Mouse (Mus musculus): ENCODE measurements at regions not wholly inside any gene's neighbourhood (a gene's known extent, or its start where the extent isn't known, plus 50 kb on each side); places are given as distances from the start of the nearest gene placed in this dataset.
A peak's percentile ranks its signal among the peaks of the same experiment; 100 is the strongest.

DNA sequence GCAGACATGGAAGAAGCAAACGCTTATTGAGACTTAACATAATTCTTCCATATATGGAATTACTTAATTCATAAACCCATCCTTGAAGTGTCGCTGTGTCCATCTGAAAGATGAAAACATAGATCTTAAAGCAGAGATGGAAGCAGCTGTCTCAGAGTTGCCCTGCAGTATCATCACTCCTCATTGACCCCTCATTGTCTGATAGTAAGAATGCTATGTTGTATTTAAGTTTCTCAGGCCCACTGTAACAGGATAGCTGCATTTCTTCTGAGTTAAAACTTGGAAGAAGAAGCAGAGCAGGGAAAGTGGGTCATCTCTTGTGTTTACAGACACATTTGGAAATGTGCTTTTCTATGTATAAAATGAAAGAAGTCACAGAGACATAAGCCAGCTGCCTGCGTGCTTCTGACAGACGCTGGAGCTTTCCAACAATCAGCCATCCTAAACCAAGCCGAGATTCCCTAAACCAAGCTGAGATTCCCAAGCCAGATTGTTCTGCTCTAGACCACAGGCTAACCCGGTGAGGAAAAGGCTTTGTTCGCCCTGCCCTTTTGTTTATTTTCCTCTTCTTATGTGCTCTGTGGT is 440.1 kb upstream of the Klf4 start:
- no peak for DNase-seq (ENCODE audit: extremely low read depth, low read depth, low spot score)

DNA sequence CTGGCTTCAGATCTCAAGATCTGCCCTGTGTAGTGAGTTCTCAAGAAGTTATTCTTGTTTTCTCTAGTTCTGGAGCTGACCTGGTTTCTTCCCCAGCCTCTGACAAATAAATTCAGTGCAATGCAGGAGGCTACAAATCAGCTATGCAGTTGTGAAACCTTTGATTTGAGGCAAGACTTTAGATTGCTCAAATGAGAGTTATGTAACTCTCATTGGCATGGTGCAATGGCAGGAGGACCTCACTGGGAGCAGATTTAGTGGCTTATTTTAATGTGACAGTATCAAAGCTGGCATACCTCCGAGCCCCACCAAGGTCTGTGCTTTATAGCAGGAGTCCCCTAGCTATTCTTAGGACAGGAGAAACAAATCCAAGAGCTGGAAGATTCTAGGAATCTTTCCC is 427.8 kb upstream of the Klf4 start:
- peak; percentile 65 for DNase-seq (ENCODE audit: extremely low read depth, low read depth, low spot score)

DNA sequence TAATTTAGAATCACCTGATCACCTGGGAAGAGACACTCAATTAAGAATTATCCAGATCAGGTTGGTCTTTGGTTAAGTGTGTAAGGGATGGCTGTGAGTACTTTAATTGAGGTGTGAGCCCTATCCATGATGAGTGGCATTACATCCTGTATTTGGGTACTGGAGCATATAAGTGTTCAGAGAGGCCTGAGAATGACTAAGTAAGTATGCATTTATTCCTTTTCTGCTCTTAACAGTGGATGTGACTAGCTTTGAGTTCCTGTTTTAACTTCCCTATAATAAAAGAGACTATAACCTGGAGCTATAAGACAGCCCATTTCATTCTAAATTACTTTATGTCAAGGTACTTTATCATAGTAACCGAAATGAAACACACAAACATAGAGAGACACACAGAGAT is 421.4 kb upstream of the Klf4 start:
- DNase-seq (ENCODE audit: extremely low read depth, low read depth, low spot score): no peak

DNA sequence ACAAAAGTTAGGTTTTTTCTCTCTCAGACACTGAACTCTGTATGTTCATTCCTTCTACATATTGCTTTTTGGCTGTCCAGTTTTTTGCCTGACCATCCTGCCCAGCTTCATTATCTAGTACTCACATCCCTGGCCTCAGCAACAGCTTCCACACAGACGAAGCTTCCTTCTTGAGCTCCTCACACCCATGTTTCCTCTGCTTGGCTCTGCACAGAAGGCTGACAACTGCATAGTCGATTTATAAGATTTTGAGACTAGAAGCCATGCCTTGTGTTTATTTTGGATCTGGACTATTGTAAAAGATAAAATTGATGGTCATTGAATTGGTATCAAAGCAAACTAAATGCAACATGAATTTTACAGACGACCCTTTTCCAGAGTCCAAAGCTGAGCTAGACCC is 420.0 kb upstream of the Klf4 start:
- no peak for DNase-seq (ENCODE audit: extremely low read depth, low read depth, low spot score)

DNA sequence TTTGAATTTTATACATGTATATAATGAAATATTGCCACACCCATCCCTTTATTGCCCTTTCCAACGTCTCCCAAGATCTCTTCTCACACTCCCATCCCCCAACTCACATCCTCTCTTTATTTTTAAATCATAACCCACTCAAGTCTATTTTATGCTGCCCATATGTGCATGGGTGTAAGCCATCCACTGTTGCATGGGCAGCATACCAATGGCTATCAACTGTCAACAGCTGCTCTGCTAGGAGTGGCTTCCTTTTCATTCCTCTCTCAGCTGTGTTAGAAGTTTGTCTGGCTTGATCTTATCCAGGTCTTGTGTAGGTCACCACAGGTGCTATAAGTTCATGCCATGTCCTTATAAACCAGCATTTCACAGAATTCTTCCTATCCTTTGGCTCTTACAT is 409.2 kb upstream of the Klf4 start:
- DNase-seq (ENCODE audit: extremely low read depth, low read depth, low spot score): no peak

DNA sequence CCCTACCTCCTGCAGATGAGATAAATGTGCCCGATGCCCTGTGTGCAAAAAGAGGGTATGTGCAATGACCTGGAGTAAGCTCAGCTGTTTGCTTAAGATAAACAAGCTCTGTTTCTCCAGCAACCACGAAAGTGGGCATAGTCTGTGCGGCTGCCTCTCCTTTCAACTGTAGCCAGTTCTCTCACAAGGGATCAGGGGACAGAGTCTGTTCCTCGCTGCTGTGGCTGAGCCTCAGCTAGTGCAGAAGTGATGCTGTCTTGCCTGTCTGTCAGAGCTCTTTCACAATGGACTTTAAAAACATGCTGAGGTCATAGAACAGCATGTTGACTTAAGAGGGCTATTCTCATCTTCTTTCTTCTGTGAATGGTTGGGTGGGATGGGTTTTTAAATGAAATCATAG is 406.1 kb upstream of the Klf4 start:
- no peak for DNase-seq (ENCODE audit: extremely low read depth, low read depth, low spot score)

DNA sequence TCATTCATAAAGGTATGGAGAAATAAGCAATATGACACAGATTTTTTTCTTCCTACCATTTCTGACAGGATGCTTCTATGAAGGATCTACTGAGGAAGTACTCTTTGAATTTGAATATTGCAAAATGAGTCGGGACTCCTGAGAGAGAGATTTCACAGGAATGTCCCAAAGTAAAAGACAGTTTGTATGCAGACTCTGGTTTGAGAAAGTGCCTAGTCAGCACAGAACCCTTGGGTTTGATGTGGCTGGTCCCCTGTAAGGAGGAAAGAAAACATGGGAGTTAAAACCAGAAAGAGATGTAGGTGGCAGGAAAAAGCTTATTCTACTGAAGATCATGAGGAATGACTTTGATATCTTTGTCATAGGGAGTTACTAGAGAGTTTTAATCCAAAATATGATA is 405.6 kb upstream of the Klf4 start:
- no peak for DNase-seq (ENCODE audit: extremely low read depth, low read depth, low spot score)

DNA sequence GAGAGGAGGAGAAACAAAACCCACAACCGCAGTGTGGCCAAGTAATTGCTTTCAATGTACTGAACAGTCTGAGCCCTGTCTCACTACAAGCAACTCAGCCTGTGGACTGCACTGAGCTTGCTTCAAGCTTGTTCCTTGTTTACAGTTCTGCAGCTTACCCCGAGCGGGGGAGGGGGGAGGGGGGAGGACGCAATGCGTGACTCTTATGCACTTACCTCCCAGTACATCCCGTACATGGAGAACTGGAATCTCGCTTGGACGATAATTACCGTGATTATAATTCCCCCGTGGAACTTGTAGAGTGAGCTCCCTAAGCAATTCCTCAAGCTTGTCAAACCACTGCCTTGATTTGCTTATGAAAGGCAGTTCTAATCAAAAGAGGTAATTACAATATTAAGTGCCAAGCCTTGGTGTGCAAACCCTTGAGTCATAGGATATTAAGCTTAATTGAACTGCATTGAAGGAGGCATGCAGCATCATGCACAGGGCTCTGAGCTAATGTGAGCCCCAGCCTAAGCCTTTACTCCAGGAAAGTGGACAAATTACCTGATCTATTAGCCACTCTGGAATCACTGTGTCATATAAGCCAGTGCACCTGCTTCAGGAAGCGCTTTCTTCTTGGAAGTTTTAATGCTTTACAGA is 397.0 kb upstream of the Klf4 start:
- DNase-seq (ENCODE audit: extremely low read depth, low read depth, low spot score): peak; percentile 0

DNA sequence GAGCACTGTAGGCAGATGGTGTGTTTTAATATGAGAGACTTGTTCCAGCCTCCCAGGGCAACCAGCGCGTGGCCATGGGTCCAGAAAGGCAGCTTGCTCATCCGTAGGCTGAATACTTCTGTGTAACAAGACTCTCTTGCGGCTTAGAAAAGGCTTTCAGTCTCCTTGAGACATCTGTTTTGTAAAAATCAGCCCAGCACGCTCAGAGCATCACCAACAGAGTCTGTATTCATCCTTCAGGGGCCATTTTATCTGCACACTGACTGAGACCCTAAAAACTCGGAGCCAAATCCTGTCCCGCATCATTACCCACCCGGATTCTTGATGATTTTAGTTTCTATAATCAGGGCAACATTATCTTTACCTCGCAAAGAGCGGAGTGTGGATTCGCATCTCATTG is 396.4 kb upstream of the Klf4 start:
- no peak for DNase-seq (ENCODE audit: extremely low read depth, low read depth, low spot score)

DNA sequence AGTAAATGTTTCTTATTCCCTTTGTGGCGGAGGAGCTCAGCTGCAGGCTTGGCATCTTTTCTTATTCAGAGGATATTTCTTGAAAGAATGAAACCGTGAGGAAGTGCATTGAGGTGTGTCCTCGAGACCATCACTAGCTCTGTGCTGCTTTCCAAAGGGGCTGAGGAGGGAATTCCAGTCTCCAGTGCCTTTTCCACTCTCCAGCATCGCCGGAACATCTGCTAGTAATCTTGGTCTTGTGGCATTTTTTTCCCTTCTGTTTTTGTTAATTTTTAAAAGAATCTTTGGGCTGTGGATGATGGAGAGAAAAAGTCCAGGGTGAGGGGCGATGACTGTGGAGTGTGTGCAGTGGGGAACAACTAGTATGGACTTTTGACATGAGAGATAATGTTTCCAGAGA is 395.9 kb upstream of the Klf4 start:
- no peak for DNase-seq (ENCODE audit: extremely low read depth, low read depth, low spot score)

DNA sequence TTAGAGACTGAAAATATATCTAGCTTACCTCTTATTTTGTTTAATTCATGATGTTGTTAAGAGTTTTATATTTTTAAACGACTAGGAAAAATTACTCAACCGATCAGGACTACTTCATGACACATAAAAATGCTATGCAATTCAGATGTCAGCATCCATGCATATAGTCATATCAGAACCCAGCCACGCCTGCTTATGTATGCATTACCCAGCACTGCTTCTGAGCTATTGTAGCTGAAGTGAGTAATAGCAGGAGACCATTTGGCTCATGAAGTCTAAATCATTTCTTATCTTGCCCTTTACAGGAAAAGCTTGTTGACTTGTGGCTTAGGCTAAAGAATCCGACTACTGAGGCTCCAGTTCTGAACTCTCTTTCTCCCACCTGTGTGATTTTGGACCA is 395.1 kb upstream of the Klf4 start:
- no peak for DNase-seq (ENCODE audit: extremely low read depth, low read depth, low spot score)

DNA sequence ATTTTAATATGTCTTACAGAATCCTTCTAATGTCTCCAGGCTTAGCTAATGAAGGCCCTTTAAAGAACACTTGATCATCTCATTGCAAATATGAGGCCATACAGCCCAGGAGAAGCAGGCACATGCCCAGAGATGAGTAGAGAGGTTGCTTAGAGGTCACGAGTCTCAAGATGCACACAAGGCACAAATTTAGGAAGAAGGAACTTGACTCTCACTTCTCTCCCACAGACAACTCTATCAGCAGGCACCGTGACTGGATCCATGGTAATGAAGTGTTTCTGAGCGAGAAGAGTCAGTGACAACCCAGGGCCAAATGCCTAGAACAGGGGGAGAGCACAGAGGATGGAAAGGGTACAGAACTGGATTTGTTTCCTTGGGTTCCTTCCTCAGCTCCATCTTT is 392.7 kb upstream of the Klf4 start:
- no peak for DNase-seq (ENCODE audit: extremely low read depth, low read depth, low spot score)

DNA sequence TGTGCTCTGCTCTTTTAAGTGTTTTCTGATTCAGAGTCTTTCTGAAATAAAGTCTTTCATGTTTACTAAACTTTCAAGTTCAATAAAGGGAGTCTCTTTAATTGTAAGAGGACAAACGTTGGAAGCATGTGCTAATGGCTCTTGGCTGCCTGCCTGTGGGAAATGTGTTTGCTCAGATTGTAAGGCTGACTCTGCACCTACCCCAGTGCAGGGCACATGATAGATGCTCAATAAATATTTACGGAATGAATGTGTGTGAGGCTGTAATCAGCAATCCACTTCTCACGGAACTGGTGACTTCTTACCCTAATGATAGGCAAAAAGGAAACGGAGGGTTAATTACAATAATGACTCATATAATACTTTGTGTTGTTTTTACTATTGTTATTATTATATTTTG is 389.0 kb upstream of the Klf4 start:
- DNase-seq (ENCODE audit: extremely low read depth, low read depth, low spot score): no peak

DNA sequence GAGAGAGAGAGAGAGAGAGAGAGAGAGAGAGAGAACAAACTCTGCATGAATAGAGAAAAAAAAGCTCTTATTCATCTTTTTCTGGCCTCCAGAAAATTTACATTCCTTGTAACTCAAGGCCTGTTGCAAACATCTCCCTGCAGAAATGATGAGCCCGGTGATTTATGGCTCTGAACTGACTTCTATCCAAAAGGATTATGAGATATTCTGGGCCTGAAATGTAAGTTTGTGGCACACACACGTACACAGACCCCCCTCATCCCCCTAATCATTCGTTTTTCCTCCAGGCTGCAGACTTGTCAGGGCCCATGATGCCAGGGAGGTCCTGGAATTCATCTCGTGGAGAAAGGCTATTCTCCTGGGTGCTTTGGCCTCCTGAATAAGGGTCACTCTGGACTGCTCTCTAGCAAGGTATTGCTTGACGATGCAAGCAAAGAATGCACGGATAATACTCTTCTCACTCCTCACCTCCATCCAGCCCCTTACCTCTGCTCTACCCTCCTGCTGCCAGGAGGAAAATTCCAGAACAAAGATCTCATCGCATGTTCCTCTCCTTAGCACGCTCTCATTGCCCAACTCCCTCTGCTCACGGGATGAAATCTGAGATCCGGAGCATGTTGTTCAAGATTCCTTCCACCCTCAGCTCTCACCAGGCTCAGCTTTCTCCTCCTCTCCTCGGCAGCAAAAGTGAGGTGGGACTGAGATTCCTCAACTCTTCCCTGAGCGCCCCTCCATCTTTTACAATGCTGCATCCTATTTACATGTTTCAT is 362.0 kb upstream of the Klf4 start:
- no peak for DNase-seq (ENCODE audit: extremely low read depth, low read depth, low spot score)

DNA sequence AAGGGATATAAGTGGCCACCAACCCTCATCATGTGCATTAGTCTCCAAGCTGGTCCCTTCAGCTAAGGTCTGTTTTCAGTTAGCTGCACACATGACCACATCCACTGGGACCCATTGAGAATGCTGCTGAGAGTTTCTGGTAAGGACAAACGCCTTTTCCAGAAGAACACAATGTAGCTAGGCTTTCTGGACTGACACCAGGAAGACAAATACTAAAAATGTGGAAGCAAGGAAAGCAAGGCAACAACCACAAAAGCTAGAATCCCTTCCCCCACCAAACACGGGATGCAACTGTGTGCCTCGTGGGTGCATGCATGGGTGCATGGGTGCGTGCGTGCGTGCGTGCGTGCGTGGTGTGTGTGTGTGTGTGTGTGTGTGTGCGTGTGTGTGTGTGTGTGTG is 359.4 kb upstream of the Klf4 start:
- no peak for DNase-seq (ENCODE audit: extremely low read depth, low read depth, low spot score)

DNA sequence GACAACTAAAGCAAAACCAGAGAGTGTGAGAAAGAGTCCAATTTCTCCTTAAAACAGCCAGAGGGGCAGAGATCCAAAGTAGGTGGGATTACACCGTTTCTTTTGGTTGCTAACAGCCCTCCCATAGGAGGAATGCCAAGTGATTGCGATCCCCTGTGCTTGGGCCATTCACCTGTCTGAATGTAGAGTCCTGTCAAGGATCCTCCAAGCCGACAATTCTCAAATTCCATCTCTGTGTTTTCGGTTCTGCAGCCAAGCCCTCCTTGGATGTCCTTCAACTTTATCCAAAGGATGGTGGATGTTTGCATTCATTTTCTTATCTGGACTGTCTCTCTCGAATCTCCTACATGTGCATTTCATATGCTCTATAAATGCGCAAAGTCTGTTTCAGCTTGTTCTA is 355.3 kb upstream of the Klf4 start:
- no peak for DNase-seq (ENCODE audit: extremely low read depth, low read depth, low spot score)

DNA sequence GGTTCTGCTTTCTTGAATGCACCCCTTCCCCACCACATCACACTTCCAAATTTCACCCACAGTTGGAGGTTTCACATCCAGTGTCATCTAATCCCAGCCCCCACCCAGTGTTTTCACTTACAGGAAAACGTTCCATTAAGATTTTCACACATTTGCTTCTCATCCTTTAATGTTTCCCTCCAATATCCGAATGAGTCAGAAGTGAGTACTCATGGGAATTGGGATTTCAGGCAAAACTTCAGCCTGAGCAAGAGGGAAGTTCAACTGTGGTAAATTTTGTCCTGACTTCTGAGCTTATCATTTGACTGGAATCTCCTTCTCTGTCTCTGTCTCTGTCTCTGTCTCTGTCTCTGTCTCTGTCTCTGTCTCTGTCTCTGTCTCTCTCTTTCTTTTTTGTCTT is 350.3 kb upstream of the Klf4 start:
- no peak for DNase-seq (ENCODE audit: extremely low read depth, low read depth, low spot score)

DNA sequence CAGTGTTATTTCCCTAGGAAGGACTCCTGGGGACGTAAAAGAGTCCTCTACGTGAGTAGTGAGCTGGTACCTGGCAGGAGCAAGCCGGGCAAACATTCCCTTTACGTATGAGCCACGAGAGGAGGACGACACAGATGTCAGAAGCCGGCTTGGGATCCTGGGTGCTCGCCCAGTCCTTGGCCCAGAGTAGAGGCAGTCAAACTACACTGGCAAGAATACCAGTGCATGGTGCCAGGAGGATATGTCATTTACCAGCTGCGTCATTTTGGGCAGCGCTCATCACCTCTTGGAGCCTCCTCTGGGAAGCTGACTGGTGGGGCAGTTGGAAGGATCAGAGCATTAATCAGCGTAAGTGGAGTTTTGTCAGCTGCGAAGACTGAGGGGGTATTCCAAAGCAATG is 343.0 kb upstream of the Klf4 start:
- peak; percentile 28 for DNase-seq (ENCODE audit: extremely low read depth, low read depth, low spot score)

DNA sequence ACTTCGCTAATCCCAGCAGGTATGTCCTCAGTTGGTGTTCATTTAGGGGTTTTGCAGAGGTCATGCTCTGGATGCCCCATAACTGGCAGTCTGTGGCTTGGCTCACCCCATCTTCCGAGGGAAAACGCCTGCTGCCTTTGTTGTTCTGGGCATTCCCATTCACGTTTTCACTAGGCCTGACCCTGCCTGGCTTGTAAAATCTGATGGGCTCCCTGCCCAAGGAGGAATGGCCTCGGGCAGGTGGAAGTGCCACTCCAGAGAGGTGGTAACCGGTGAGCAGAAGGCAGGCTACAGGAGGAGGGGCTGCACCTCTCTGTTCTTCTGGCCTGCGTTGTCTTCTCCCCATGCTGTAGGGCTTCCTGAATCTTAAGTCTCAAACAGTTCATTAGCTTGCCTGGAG is 342.6 kb upstream of the Klf4 start:
- no peak for DNase-seq (ENCODE audit: extremely low read depth, low read depth, low spot score)

DNA sequence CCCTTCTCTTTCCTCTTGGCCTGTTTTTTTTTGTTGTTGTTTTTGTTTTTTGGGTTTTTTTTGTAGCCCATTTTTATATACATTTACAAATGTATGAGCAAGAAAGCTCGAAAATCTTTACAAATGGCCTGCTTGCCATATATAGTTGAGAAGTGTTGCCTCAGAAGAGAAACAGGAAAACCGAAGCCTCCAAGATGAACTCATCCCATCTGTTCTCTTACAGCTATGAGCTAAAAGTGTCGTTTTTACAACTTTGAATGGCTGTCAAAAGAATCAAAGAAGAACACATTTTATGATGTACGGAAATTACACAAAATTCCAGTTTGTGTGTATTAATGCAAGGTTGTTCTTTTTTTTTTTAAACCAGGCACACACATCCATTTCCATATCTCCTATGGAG is 342.0 kb upstream of the Klf4 start:
- DNase-seq (ENCODE audit: extremely low read depth, low read depth, low spot score): no peak

DNA sequence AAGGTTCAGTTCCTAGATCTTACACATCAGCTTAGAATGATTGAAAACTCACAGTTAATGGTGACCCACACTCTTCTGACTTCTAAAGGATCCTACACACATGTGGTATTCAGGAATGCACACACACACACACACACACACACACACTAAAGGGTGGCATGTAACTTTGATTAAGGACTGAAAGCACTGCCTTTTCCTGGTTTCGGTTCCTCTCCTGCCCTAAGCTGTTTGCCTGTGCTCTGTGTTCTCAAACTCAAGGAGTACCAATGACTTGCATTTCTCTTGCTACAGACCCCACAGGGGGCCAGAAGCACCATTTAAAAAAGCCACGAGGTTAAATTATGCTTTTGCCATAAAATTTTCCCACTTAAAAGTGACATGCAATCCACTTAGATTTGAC is 327.8 kb upstream of the Klf4 start:
- no peak for DNase-seq (ENCODE audit: extremely low read depth, low read depth, low spot score)

DNA sequence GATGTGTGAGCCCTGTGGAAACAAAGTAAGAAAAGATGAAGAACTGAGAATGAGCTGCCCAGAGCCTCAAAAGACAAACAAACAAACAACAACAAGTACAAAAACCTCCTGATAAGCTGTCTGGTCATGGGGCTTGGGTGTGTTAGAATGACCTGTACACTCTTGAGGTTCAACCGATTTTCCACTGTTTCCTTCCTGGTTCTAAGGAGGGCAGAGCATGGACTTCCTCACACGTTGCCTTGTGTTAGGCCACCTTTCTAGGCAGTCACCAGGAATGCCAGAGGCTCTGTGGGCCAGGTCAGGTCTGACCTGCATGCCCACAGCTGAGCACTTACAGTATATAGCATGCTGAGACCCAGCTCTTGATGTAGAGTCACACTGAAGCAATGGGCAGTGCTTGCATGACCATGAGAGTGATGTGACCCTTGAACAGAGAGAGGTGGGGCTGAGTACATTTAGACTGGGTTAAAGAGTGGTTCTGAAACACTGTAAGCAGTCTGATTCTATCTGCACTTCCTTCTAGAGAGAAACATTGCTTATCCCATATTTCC is 327.0 kb upstream of the Klf4 start:
- DNase-seq (ENCODE audit: extremely low read depth, low read depth, low spot score): no peak

Measured in fat pad, adult 2 months (tissue).